Mouse (Mus musculus) olfactory bulb, adult 2 months (tissue): ENCODE measurements around the gene H2-Eb1.

Experiments
- CTCF ChIP-seq: fragments of 200-500 bp; IDR thresholded peaks from 2 replicates; pipeline ENCODE4 v1.5.1; 2012; ENCODE audit warnings: low read depth, mild to moderate bottlenecking, low read length, moderate library complexity; ENCODE audit not compliant: insufficient read depth
- POLR2A ChIP-seq: fragments of 200-500 bp; IDR thresholded peaks from 2 replicates; pipeline ENCODE4 v1.6.1; 2012; ENCODE audit warnings: mild to moderate bottlenecking, low read depth, low read length, moderate library complexity; ENCODE audit not compliant: insufficient read depth

- TF ChIP-seq CTCF, result no peak
- TF ChIP-seq POLR2A, result no peak
Observed at GRCm38 (mm10) chr17:34331200-34331599, 25.5 kb downstream of the H2-Eb1 start.
